Mouse (Mus musculus) hindlimb bud, embryonic 11.5 days (tissue): ENCODE data around the gene Klk1b22.
"Not testable (repeated sequence)": the region's sequence is repeated elsewhere in the genome, so short reads cannot be mapped to it uniquely, and the experiment has no call there.

Source experiments
- DNase-seq: peaks from one replicate; pipeline ENCODE4 v3.0.0-alpha.2; 2012; ENCODE audit warnings: low read depth, low spot score; ENCODE audit errors: extremely low spot score

Klk1b22 gene

DNA sequence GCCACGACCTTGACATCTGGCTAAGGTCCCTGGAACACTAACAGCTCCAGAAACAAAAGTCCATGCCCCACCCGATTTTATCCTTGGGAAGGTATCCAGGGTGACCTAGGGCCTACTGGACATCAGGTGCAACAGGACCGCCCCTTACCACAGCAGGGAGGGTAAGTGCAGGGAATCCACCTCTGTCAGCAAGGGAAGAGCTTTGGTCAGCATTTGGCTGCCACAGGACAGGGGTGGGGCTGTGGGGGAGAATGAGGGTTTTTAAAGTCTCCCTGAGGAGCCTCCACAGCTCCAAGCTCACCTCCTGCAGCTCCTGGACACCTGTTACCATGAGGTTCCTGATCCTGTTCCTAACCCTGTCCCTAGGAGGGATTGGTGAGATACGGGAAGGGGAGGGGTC lies at the start of gene Klk1b22:
Klk1b22 (plus strand) TSS at position 301 of the 400 bp plus-strand sequence.
- DNase-seq, result no peak

DNA sequence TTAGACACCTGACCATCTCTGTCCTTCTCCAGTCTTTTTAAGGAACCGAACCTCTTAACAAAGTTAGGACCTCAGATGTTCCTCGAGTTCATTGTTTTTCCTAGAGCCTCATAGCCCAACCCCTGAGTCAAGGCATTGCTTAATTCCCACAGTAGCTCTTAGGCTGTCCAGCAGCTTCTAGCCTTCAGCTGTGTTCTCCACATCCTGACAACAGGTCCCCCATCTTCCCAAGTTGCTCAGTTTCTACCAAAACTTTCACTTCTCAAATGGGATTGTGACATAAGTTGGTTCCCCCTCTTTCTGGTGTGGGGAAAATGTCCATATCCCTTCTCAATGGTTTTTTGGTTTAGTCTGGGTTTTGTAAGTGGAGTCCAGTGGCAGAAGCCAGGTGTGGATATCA lies 40.4 kb upstream of the Klk1b22 start:
- DNase-seq, result no peak

DNA sequence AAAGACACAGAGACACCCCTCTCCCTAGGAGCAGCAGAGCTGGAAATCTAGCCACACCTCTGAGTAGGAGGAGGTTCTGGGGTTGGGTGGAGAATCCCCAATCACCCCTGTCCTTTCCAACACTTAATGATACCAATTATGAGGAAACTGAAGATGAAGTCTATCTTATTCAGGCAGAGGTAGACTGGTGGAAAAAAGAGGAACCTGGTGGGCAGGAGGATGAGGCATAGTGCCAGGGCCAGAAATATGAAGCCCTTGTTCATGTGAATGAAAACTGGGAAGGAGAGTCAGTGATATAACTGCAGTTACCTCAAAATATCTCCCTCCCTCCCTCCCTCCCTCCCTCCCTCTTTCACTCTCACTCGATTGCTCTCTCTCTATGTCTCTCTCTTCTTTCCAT lies 34.8 kb upstream of the Klk1b22 start:
- no peak for DNase-seq

DNA sequence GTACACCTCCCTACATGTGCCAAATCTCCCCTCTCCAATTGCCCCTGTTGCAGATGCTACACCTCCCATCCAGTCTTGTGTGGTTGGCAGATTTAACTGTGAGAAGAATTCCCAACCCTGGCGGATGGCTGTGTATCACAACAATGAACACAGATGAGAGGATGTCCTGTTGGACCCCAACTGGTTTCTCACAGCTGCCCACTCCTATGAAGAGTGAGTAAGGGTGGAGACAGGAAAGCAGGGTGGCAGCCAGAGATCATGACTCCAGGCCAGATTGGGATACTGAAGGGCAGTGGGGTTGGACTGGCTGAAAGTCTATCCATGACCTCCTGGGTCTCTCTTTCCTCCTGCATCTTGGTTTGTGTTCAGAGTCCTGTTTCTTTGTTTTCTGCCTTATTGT lies 16.4 kb upstream of the Klk1b22 start:
- DNase-seq, result no peak

DNA sequence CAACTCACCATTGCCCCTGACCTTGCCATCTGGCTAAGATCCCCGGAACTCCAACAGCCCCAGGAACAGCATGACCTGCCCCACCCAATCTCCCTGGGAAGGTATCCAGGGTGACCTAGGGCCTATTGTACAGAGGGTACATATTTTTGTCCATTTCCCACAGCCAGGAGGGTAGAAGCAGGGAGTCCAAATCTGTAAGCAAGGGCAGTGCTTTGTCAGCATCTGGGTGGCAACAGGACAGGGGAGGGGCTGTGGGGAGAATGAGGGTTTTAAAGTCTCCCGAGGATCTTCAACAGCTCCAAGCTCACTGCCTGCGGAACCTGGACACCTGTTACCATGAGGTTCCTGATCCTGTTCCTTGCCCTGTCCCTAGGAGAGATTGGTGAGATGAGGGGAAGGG lies 10.4 kb upstream of the Klk1b22 start, which contains the start of gene Klk1b21:
Klk1b21 (plus strand) TSS at position 301 of the 400 bp plus-strand sequence.
- not testable (repeated sequence) for DNase-seq

DNA sequence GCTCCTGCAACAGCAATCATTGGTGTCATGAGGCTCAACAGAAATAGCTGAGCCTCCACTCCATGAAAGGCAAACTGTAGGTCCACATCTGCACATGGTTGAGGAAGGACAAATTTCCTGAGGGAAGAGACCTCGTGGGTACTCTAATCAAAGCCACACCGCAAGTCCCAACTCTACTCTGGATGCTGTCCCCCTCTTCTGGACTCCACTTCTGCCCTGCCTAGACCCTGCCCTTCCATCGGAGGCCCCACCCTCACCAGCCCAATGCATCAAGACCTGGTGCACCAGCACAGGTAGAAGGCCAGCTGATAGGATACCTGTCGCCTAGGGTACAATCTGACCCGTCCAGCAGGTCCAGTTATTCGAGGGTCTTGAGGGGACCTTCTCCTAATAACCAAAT lies 11.0 kb downstream of the Klk1b22 start:
- DNase-seq, result no peak

DNA sequence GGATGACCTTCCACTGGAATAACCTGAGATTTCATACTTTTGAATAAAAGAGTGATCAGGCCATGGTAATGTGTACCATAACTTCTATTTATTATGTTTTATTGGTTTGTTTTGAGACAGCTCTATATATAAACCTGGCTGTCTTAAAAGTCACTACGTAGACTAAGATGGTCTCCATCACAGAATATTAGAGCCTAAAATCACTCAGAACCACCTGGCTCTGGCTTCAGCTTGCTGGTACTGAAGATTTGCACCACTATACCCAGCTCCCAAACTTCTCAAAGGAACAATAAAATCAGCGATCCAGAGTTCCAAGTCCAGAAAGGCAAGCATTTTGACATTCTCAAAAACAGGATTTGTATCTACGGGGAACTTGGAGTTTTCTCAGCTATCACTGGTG lies 24.0 kb downstream of the Klk1b22 start, which contains the start of gene Klk1b16:
Klk1b16 (plus strand) TSS at position 301 of the 400 bp plus-strand sequence.
- DNase-seq, result no peak
